Mouse (Mus musculus) forebrain, embryonic 15.5 days (tissue): ENCODE data around the gene Atp8b5. TPM values are rescaled to one million over a fixed set of nuclear protein-coding genes. Genes with fewer than 3 reads are reported as not detected.

ENCODE experiments used
- ATAC-seq: fragments of 200-750 bp; cut with Nextera tagmentation; replicated peaks from 2 replicates; pipeline ENCODE4 v1.8.0; 2017; ENCODE audit warnings: mild to moderate bottlenecking, moderate TSS enrichment, moderate library complexity
- H3K27ac ChIP-seq: fragments of 300-500 bp; sonication (generic); replicated peaks from 2 replicates; pipeline ENCODE4 v1.5.1; 2015; ENCODE audit warnings: mild to moderate bottlenecking, inconsistent platforms
- H3K27me3 ChIP-seq: fragments of 300-500 bp; sonication (generic); 2 replicates; pipeline ENCODE4 v1.6.1; 2015; ENCODE audit warnings: inconsistent platforms
- H3K36me3 ChIP-seq: fragments of 300-500 bp; sonication (generic); 2 replicates; pipeline ENCODE4 v1.6.1; 2015; ENCODE audit warnings: mild to moderate bottlenecking, inconsistent platforms
- H3K4me1 ChIP-seq: fragments of 300-500 bp; sonication (generic); 2 replicates; pipeline ENCODE4 v1.6.1; 2015; ENCODE audit warnings: inconsistent platforms
- H3K4me2 ChIP-seq: fragments of 300-500 bp; sonication (generic); replicated peaks from 2 replicates; pipeline ENCODE4 v1.6.1; 2015; ENCODE audit warnings: mild to moderate bottlenecking, inconsistent platforms
- H3K4me3 ChIP-seq: fragments of 300-500 bp; sonication (generic); 2 replicates; pipeline ENCODE4 v1.5.1; 2015; ENCODE audit warnings: mild to moderate bottlenecking, inconsistent platforms
- H3K9ac ChIP-seq: fragments of 300-500 bp; sonication (generic); replicated peaks from 2 replicates; pipeline ENCODE4 v1.6.1; 2015; ENCODE audit warnings: mild to moderate bottlenecking, inconsistent platforms
- H3K9me3 ChIP-seq: fragments of 300-500 bp; sonication (generic); 2 replicates; pipeline ENCODE4 v1.6.1; 2016; ENCODE audit warnings: inconsistent platforms
- WGBS: fragments of 180-500 bp; shearing (Covaris S2); methylation state at CpG from one replicate; pipeline ENCODE4 v1.1.7; 2015; ENCODE audit warnings: mixed read lengths; 5-methylcytosine and 5-hydroxymethylcytosine counted together
- polyA plus RNA-seq: library from polyadenylated mRNA; unstranded; fragments of >200 nt; fragmentation: Nextera tagmentation; extraction: Ambion mirVana; gene quantifications from 2 replicates; pipeline ENCODE4 v1.2.1, GENCODE M21; 2015

Gene Atp8b5
- polyA plus RNA-seq, 1 experiment from 2014 or later, result 0.98 TPM

DNA sequence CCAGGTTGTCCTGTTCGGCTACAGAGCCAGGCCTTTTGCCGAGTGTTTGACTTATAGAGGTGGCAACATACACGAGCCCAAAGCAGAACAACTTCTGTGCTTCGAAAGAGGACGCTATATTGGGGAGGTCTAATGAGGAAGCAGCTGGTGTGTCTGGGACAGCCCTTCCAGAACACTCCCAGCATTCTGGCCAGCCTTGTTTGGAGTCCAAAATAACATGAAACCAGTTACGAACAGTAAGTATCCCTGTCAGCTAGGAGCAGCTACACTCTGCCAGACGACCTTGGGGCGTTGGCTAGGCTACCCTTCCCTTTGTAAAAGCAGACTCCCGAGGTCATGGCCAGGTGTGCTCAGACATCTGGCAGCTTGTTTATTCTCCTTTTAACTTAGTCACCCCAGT, 135.3 kb downstream of the Atp8b5 start:
- Histone ChIP-seq H3K9ac (no peak overlapping the region), H3K27ac (no peak overlapping the region), H3K4me1 (peaks cover 35% of the 10 kb centered on the region), H3K36me3 (no peaks in the 10 kb centered on the region), H3K4me2 (no peak overlapping the region), H3K4me3 (no peak overlapping the region), H3K9me3 (no peaks in the 10 kb centered on the region), H3K27me3 (no peaks in the 10 kb centered on the region)
- 89% methylated on average over 9 of the region's 9 CpGs for WGBS
- ATAC-seq, result no peak

DNA sequence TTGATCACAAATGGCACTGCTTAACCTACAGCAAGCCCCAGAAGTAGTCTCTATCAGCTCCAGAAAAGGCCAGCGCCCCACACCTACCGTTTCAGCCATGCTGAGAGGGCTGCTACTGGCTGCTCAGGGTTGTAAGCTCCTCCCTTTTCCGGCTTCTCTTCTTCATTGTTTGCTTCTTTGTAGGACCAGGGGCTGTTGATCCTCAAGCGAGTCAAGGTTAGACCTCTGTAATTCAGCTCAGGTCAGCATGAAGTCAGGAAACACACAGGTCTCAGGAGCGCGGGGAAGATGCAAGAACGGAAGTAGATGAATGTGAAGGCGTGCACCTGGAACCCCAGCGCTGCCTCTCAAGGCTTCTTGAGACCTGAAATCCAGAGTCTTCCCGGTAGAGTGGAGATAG, 137.7 kb downstream of the Atp8b5 start:
- ATAC-seq, result no peak
- Histone ChIP-seq H3K4me1 (peaks cover 39% of the 10 kb centered on the region), H3K4me3 (no peak overlapping the region), H3K9me3 (no peaks in the 10 kb centered on the region), H3K9ac (no peak overlapping the region), H3K27ac (no peak overlapping the region), H3K4me2 (no peak overlapping the region), H3K36me3 (no peaks in the 10 kb centered on the region), H3K27me3 (no peaks in the 10 kb centered on the region)
- 89% methylated on average over 10 of the region's 10 CpGs for WGBS

DNA sequence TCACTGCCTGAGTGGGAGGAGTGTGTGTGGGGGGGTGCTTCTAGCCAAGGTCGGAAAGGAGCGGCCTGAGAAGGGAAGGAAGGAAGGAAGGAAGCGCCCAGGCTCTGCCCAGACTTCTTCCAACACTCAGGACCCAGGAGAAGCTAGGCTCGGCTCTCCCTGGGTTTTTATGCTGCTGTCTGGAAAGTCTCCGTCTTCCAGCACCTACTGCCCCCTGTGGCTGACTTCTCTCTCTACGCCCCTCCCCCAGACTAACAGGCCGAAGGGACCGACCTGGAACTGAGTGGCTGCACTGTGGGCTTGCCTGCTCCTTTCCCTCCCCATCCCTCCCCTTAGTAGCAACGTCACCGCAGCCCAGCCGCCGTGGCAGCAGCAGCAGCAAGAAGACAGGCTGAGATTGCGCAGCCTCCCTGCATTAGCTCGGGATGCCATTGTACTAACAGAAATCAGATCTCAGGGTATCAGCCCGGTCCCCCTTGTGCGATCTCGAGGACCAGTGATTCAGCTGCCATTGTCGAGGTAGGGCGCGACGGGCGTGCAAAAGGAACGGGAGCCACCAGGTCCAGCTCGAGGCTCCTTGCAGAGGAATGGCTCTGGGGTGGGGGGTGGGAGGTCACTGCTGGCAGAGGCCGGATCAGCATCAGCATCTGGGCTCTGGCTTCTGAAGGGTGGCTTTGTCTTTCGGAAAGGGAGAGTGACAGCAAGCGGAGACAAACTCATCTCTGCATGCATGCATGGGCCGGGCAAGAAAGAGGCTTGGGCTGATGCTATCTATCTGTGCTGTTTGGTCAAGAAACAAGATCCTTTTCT, 139.4 kb downstream of the Atp8b5 start:
- H3K4me1 ChIP-seq, result peaks cover 42% of the 10 kb centered on the region
- WGBS, result 1% methylated on average over 28 of the region's 28 CpGs
- peak; percentile 96 for ATAC-seq

DNA sequence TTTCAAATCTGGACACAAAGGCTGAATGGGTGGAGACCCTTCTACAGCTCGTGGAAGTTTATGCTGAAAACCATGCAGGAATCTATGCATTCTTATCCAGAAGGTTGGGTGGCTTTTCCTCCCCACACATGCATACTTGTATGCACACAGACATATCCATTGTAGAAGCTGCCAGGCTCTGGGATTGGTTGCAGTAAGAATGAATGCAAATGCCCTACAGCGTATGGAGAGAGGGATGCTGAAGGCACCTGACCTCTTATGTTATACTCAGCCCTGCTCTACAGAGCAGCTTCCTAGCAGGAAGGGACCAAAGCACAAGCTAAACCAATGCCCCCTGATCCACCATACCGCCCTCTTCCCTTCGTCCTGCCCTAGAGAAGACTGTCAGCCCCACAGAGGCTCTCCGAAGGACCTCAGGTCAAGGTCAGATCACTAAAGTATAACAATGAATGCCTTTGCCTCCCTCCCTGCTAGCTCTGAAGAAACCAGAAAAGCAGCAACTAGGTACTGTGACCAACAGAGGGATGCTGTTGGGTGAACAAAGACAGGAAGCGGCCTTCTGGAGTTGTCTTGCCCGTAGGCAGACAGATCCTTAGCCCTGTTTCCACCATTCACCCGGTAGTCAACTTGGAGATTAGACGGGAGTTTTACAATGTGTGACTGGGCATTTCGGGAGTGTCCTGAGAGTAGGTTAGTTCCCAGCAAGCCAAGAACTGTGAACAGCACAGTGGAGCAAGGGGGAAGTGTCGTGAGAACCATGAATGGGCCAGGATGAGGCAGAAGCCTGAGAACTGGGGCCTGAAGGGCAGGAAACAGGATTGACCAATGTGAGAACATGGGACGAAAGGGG, 140.3 kb downstream of the Atp8b5 start:
- H3K36me3 ChIP-seq, result no peaks in the 10 kb centered on the region
- H3K27me3 ChIP-seq, result no peaks in the 10 kb centered on the region
- no peaks in the 10 kb centered on the region for H3K9me3 ChIP-seq
- peak overlapping the region; percentile 89 for H3K9ac ChIP-seq
- peaks cover 43% of the 10 kb centered on the region for H3K4me1 ChIP-seq
- WGBS, result 70% methylated on average over 12 of the region's 12 CpGs
- ATAC-seq, result peak; percentile 57
- H3K4me3 ChIP-seq, result peak overlapping the region; percentile 80
- H3K4me2 ChIP-seq, result peak overlapping the region; percentile 67
- peak overlapping the region; percentile 98 for H3K27ac ChIP-seq

More for the DNA sequence above, 139.4 kb downstream of the Atp8b5 start:
- H3K9ac ChIP-seq, result peak overlapping the region; percentile 89
- no peaks in the 10 kb centered on the region for H3K9me3 ChIP-seq
- no peaks in the 10 kb centered on the region for H3K36me3 ChIP-seq
- peak overlapping the region; percentile 98 for H3K27ac ChIP-seq
- H3K4me3 ChIP-seq, result peak overlapping the region; percentile 80
- H3K27me3 ChIP-seq, result no peaks in the 10 kb centered on the region
- H3K4me2 ChIP-seq, result peak overlapping the region; percentile 67

DNA sequence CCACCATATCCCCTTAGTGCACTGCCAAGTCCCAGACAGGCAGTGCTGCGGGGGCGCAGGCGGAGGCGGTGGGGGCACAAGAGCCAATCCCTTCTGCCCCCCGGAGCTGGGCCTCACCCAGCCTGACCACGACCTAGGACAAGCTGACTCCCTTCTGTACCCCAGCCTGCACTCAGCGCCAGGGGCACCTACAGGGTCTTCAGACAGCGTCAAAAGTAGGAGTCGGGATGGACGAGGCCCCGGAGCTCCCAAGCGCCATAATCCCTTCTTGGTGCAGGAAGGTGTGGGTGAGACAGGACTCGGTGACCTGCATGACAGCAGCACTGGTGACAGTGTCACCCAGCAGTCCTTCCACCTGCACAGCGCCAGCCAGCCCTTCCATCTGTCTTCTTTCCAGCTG, 147.8 kb downstream of the Atp8b5 start:
- Histone ChIP-seq H3K4me1 (peaks cover 13% of the 10 kb centered on the region), H3K36me3 (peaks cover 32% of the 10 kb centered on the region), H3K9me3 (no peaks in the 10 kb centered on the region), H3K4me2 (no peak overlapping the region), H3K27ac (no peak overlapping the region), H3K4me3 (no peak overlapping the region), H3K9ac (no peak overlapping the region), H3K27me3 (no peaks in the 10 kb centered on the region)
- no peak for ATAC-seq
- WGBS, result 91% methylated on average over 14 of the region's 14 CpGs

DNA sequence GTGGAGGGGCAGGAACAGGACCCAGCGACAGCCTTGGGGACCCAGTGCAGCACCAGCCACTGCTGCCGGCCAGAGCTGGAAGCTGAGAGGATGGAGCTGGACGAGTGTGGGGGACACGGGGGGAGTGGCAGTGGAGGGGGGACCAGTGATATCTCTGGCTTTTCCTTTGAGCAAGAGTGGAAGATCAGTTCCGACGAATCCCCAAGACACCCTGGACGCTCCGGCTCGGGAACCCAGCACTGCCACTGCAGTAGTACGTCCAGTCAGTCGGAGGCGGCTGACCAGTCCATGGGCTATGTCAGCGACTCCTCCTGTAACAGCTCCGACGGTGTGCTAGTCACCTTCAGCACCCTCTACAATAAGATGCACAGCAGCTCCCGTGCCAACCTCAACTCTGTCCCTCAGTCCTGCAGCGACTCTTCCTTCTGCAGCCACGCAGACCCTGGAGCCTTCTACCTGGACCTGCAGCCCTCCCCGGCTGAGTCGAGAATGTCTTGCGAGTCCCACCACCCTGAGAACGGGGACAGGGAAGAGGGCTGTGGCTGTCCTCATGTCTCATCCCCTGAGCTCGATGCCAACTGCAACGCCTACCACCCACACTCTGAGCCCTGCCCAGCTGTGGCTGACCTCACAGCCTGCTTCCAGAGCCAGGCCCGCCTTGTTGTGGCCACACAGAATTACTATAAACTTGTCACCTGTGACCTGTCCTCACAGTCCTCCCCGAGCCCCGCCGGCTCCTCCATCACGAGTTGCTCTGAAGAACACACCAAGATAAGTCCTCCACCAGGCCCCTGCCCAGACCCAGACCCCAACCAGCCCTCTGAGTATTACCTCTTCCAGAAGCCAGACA, 148.5 kb downstream of the Atp8b5 start:
- Histone ChIP-seq H3K27ac (no peak overlapping the region), H3K4me1 (0 out of 2 replicates have a peak, but pooled peaks cover 7% of the 10 kb centered on the region), H3K27me3 (no peaks in the 10 kb centered on the region), H3K4me2 (no peak overlapping the region), H3K36me3 (peaks cover 32% of the 10 kb centered on the region), H3K9me3 (no peaks in the 10 kb centered on the region), H3K4me3 (no peak overlapping the region), H3K9ac (no peak overlapping the region)
- ATAC-seq, result no peak
- 92% methylated on average over 29 of the region's 29 CpGs for WGBS

DNA sequence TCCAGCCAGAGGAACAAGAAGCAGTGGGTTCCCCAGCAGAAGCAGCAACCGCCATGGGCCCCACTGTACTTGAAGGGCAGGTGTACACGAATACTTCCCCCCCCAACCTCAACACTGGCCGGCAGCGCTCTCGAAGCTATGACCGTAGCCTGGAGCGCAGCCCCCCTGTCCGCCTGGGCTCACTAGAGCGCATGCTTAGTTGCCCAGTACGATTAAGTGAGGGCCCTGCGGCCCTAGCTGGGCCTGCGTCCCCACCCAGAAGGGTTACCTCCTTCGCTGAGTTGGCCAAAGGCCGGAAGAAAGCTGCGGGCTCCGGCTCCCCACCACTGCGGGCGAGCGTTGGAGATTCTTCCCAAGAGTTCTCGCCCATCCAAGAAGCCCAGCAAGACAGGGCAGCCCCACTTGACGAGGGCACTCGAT, 149.1 kb downstream of the Atp8b5 start:
- 0 out of 2 replicates have a peak, but pooled peaks cover 7% of the 10 kb centered on the region for H3K4me1 ChIP-seq
- H3K9me3 ChIP-seq, result no peaks in the 10 kb centered on the region
- WGBS, result 95% methylated on average over 22 of the region's 22 CpGs
- H3K27ac ChIP-seq, result no peak overlapping the region
- H3K4me2 ChIP-seq, result no peak overlapping the region
- ATAC-seq, result no peak
- no peaks in the 10 kb centered on the region for H3K27me3 ChIP-seq
- H3K36me3 ChIP-seq, result peaks cover 32% of the 10 kb centered on the region
- H3K9ac ChIP-seq, result no peak overlapping the region
- H3K4me3 ChIP-seq, result no peak overlapping the region

DNA sequence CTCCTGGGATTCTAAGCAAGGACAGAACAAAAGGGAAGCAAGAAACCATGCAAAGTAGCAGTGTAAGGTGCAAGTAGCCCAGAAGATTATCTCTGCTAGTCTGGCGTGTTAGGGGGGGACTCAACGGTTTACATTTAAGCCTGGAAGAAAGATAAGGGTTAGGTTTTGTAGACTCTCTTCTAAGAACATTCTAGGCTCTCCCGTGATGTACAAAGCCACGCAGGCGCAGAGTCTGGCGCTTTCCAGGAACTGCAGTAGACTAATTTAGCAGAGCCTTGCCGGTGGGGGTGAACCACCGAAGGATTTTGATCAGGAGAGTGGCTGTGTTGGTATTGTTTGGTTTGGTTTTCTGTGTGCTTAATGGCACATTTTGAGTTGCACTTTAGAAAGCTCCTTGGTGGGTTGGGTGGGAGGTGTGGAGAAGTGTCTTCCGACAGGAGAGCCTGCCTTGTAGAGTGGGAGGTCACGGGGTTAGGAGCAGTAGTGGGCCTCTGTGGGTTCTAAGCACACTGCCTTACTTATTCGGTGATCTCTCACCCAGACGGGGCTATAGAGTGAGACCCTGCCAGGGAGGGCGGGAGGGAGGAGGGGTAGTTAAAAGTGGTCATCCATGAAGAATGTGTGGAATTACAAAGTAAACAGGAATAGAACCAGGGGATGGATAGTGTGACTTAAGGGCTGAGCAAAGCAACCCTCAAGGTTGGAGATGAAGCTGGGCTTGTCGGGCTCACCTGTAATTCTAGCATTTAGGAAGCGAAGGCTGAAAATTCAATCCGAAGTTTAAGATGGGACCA, 150.5 kb downstream of the Atp8b5 start:
- no peaks in the 10 kb centered on the region for H3K9me3 ChIP-seq
- no peak overlapping the region for H3K9ac ChIP-seq
- H3K4me1 ChIP-seq, result 0 out of 2 replicates have a peak, but pooled peaks cover 3% of the 10 kb centered on the region
- no peak overlapping the region for H3K4me2 ChIP-seq
- no peak for ATAC-seq
- H3K27me3 ChIP-seq, result no peaks in the 10 kb centered on the region
- H3K36me3 ChIP-seq, result peaks cover 45% of the 10 kb centered on the region
- no peak overlapping the region for H3K4me3 ChIP-seq
- 86% methylated on average over 16 of the region's 16 CpGs for WGBS
- H3K27ac ChIP-seq, result no peak overlapping the region

DNA sequence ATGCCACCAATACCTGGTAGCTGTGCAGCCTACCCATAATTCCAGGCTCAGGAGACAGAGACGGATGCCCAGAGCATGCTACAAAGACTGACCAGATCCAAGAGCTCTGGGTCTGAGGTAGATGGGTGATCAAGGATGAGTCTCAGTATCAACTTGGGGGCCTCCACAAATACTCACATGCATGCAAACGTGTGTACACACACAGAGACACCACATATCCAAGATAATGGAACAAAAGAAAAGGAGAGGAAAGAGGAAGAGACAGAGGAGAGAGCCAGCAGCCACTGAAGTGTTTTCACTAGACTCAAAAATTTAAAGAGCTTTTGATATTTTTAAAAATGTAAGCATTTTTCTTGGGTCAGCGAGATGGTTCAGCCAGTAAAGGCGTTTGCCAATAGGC, 151.5 kb downstream of the Atp8b5 start:
- WGBS, result 85% methylated on average over 4 of the region's 4 CpGs

DNA sequence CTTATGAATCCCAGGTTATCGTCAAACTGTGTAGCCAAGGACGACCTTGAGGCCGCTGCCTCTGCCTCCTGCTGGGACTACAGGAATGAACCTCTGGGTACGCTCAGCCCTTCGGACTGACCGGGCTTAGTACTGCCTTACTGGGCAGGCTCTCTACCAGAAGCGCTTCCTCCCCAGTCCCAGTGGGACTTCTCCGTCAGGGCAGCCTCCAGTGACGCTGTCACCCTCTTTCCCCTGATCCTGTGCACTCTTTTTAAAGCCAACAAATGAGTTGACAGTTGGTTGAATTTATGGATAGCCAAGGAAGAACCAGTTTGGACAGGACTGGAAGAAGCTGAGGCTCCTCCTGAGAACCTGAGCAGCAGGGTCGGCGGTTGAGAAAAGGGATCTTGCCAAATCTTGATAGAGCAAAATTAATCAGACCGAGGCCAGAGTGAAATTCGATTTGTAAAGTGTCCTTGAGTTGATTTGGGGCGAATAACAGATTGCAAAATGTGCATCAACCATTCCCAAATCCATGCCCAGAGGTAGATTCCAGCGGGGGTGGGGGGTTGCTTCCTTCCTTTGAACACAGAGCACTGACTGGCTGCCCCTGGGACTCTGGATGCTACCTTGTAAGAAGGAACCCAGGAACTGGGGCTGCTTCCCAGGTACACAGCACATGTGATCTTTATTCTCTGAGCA, 152.2 kb downstream of the Atp8b5 start:
- 0 out of 2 replicates have a peak, but pooled peaks cover 6% of the 10 kb centered on the region for H3K27me3 ChIP-seq
- 74% methylated on average over 15 of the region's 15 CpGs for WGBS
- ATAC-seq, result no peak
- no peak overlapping the region for H3K27ac ChIP-seq
- no peaks in the 10 kb centered on the region for H3K9me3 ChIP-seq
- H3K4me1 ChIP-seq, result no peaks in the 10 kb centered on the region
- peaks cover 61% of the 10 kb centered on the region for H3K36me3 ChIP-seq
- H3K9ac ChIP-seq, result no peak overlapping the region
- no peak overlapping the region for H3K4me2 ChIP-seq
- H3K4me3 ChIP-seq, result no peak overlapping the region

More for the DNA sequence above, 151.5 kb downstream of the Atp8b5 start:
- H3K4me2 ChIP-seq, result no peak overlapping the region
- H3K27ac ChIP-seq, result no peak overlapping the region
- 0 out of 2 replicates have a peak, but pooled peaks cover 2% of the 10 kb centered on the region for H3K27me3 ChIP-seq
- H3K36me3 ChIP-seq, result peaks cover 55% of the 10 kb centered on the region
- no peaks in the 10 kb centered on the region for H3K4me1 ChIP-seq
- H3K4me3 ChIP-seq, result no peak overlapping the region
- no peaks in the 10 kb centered on the region for H3K9me3 ChIP-seq
- ATAC-seq, result no peak
- no peak overlapping the region for H3K9ac ChIP-seq
